Mouse (Mus musculus) lung, adult 18-20 months (tissue): ENCODE measurements at regions not wholly inside any gene's neighbourhood (a gene's known extent, or its start where the extent isn't known, plus 50 kb on each side); places are given as distances from the start of the nearest gene placed in this dataset.

Source experiments
- DNase-seq, 2 experiments: peaks; one replicate each; pipeline ENCODE4 v3.0.0; 2022; ENCODE audit warnings: mixed read lengths in 2 of 2

- DNase-seq = peak; percentile 30 to 69
Observed at GRCm38 (mm10) chr8:126707300-126707902, 113.6 kb upstream of the Irf2bp2 start.

- no peak for DNase-seq
Observed at GRCm38 (mm10) chr8:126706247-126706646, 112.5 kb upstream of the Irf2bp2 start.

- no peak for DNase-seq
Observed at GRCm38 (mm10) chr8:126705391-126705790, 111.6 kb upstream of the Irf2bp2 start.

- no peak for DNase-seq
Observed at GRCm38 (mm10) chr8:126704706-126705105, 110.9 kb upstream of the Irf2bp2 start.

GRCm38 (mm10) chr8:126703546-126703945 lies 109.8 kb upstream of the Irf2bp2 start:
- no peak for DNase-seq

- DNase-seq = no peak
Observed at GRCm38 (mm10) chr8:126702294-126702693, 108.5 kb upstream of the Irf2bp2 start.

- DNase-seq = peak; percentile 53 to 75
Observed at GRCm38 (mm10) chr8:126699389-126699775, 105.6 kb upstream of the Irf2bp2 start.

- DNase-seq = peak; percentile 76 to 85
Observed at GRCm38 (mm10) chr8:126698601-126699388, 105.0 kb upstream of the Irf2bp2 start.

GRCm38 (mm10) chr8:126696346-126697010 lies 102.7 kb upstream of the Irf2bp2 start:
- no peak for DNase-seq

GRCm38 (mm10) chr8:126694370-126694769 lies 100.6 kb upstream of the Irf2bp2 start:
- DNase-seq = peak in 1 of 2 experiments; percentile 62

GRCm38 (mm10) chr8:126693642-126694041 lies 99.9 kb upstream of the Irf2bp2 start:
- no peak for DNase-seq

- DNase-seq = no peak
Observed at GRCm38 (mm10) chr8:126692711-126693110, 98.9 kb upstream of the Irf2bp2 start.

- DNase-seq = peak; percentile 66 to 76
Observed at GRCm38 (mm10) chr8:126692263-126692662, 98.5 kb upstream of the Irf2bp2 start.

GRCm38 (mm10) chr8:126688450-126688849 lies 94.7 kb upstream of the Irf2bp2 start:
- DNase-seq = no peak

- DNase-seq = no peak
Observed at GRCm38 (mm10) chr8:126688014-126688413, 94.2 kb upstream of the Irf2bp2 start.

GRCm38 (mm10) chr8:126686827-126687226 lies 93.0 kb upstream of the Irf2bp2 start:
- DNase-seq = no peak

- DNase-seq = no peak
Observed at GRCm38 (mm10) chr8:126685365-126685764, 91.6 kb upstream of the Irf2bp2 start.

- DNase-seq = peak in 1 of 2 experiments; percentile 48
Observed at GRCm38 (mm10) chr8:126683950-126684349, 90.2 kb upstream of the Irf2bp2 start.

GRCm38 (mm10) chr8:126683555-126683947 lies 89.8 kb upstream of the Irf2bp2 start:
- no peak for DNase-seq

- no peak for DNase-seq
Observed at GRCm38 (mm10) chr8:126682817-126683554, 89.2 kb upstream of the Irf2bp2 start.

GRCm38 (mm10) chr8:126681948-126682651 lies 88.3 kb upstream of the Irf2bp2 start:
- peak; percentile 56 to 79 for DNase-seq

- DNase-seq = no peak
Observed at GRCm38 (mm10) chr8:126678004-126678751, 84.4 kb upstream of the Irf2bp2 start.
